Mouse (Mus musculus) embryonic facial prominence, embryonic 15.5 days (tissue): ENCODE measurements around the gene Acp1. TPM values are rescaled to one million over a fixed set of nuclear protein-coding genes. Genes with fewer than 3 reads are reported as not detected.
A peak's percentile ranks its signal among the peaks of the same experiment; 100 is the strongest.

Experiments
- ATAC-seq: fragments of 200-750 bp; cut with Nextera tagmentation; 2 replicates; pipeline ENCODE4 v1.8.0; 2017; ENCODE audit warnings: low read depth, moderate TSS enrichment; ENCODE audit not compliant: insufficient number of reproducible peaks, low FRiP score, low TSS enrichment
- H3K27ac ChIP-seq: fragments of 300-500 bp; sonication (generic); replicated peaks from 2 replicates; pipeline ENCODE4 v1.5.1; 2015; ENCODE audit warnings: mild to moderate bottlenecking, inconsistent platforms
- H3K27me3 ChIP-seq: fragments of 300-500 bp; sonication (generic); 2 replicates; pipeline ENCODE4 v1.6.1; 2015; ENCODE audit warnings: inconsistent platforms
- H3K36me3 ChIP-seq: fragments of 300-500 bp; sonication (generic); 2 replicates; pipeline ENCODE4 v1.6.1; 2015; ENCODE audit warnings: mild to moderate bottlenecking, inconsistent platforms
- H3K4me1 ChIP-seq: fragments of 300-500 bp; sonication (generic); 2 replicates; pipeline ENCODE4 v1.6.1; 2015; ENCODE audit warnings: inconsistent platforms
- H3K4me2 ChIP-seq: fragments of 300-500 bp; sonication (generic); replicated peaks from 2 replicates; pipeline ENCODE4 v1.6.1; 2015; ENCODE audit warnings: mild to moderate bottlenecking, inconsistent platforms
- H3K4me3 ChIP-seq: fragments of 300-500 bp; sonication (generic); replicated peaks from 2 replicates; pipeline ENCODE4 v1.5.1; 2015; ENCODE audit warnings: mild to moderate bottlenecking, inconsistent platforms
- H3K9ac ChIP-seq: fragments of 300-500 bp; sonication (generic); 2 replicates; pipeline ENCODE4 v1.6.1; 2015; ENCODE audit warnings: inconsistent platforms
- H3K9me3 ChIP-seq: fragments of 300-500 bp; sonication (generic); replicated peaks from 2 replicates; pipeline ENCODE4 v1.6.1; 2016; ENCODE audit warnings: inconsistent platforms
- WGBS: fragments of 180-500 bp; shearing (Covaris S2); methylation state at CpG from one replicate; pipeline ENCODE4 v1.1.7; 2015; 5-methylcytosine and 5-hydroxymethylcytosine counted together
- polyA plus RNA-seq: library from polyadenylated mRNA; unstranded; fragments of >200 nt; fragmentation: Nextera tagmentation; extraction: Ambion mirVana; gene quantifications from 2 replicates; pipeline ENCODE4 v1.2.1, GENCODE M21; 2015

Gene Acp1
- 127 and 139 TPM in 2 replicates for polyA plus RNA-seq

GRCm38 (mm10) chr12:30911261-30912047 is at the start of gene Acp1, which contains the start of gene Sh3yl1:
TSS of gene Acp1 (minus strand) at chr12:30911589.
TSS of gene Sh3yl1 (plus strand) at chr12:30911668.
- Histone ChIP-seq H3K27me3 (no peaks in the 10 kb centered on the region), H3K9me3 (no peaks in the 10 kb centered on the region), H3K36me3 (no peaks in the 10 kb centered on the region), H3K4me1 (peaks cover 16% of the 10 kb centered on the region), H3K27ac (peak within 1 kb of the TSS; percentile 45), H3K4me3 (peak within 1 kb of the TSS; percentile 67), H3K9ac (peak within 1 kb of the TSS; percentile 77), H3K4me2 (peak within 1 kb of the TSS; percentile 87)
- under 1% methylated on average over 52 of the region's 52 CpGs for WGBS
- peak; percentile 99 for ATAC-seq

- Histone ChIP-seq H3K4me3 (no peak overlapping the region), H3K27ac (no peak overlapping the region), H3K9me3 (no peaks in the 10 kb centered on the region), H3K4me2 (no peak overlapping the region), H3K27me3 (no peaks in the 10 kb centered on the region), H3K9ac (no peak overlapping the region), H3K4me1 (no peaks in the 10 kb centered on the region), H3K36me3 (no peaks in the 10 kb centered on the region)
- 39% methylated on average over 3 of the region's 3 CpGs for WGBS
- ATAC-seq = no peak
Measured at GRCm38 (mm10) chr12:30944197-30944596, 32.8 kb upstream of the Acp1 start.

GRCm38 (mm10) chr12:30943057-30943986 is 31.9 kb upstream of the Acp1 start:
- no peaks in the 10 kb centered on the region for H3K36me3 ChIP-seq
- H3K4me2 ChIP-seq = no peak overlapping the region
- H3K9ac ChIP-seq = no peak overlapping the region
- H3K9me3 ChIP-seq = no peaks in the 10 kb centered on the region
- no peak overlapping the region for H3K4me3 ChIP-seq
- no peaks in the 10 kb centered on the region for H3K4me1 ChIP-seq
- H3K27ac ChIP-seq = no peak overlapping the region
- ATAC-seq = no peak
- no peaks in the 10 kb centered on the region for H3K27me3 ChIP-seq
- 82% methylated on average over 14 of the region's 14 CpGs for WGBS

DNA sequence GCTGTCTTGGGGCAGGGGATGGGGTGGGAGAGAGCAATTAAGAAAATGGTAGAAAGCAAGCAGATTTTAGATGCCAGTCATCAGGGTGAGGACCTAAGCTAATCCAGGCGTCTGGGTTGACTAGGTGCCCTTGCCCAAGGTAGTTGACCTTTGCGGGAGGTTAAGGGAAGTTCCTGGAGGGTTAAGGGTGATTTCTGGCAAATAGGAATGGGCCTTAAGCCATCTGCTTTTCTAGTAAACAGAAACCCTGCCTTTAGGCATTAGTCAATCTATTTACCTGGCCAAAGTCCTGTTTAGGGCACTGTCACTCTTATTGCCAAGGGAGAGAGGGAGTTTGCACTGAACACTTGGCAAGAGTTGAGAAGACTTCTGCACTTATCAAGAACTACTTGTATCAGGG is 25.5 kb upstream of the Acp1 start:
- Histone ChIP-seq H3K27ac (no peak overlapping the region), H3K27me3 (no peaks in the 10 kb centered on the region), H3K9ac (no peak overlapping the region), H3K36me3 (no peaks in the 10 kb centered on the region), H3K4me1 (no peaks in the 10 kb centered on the region), H3K4me3 (no peak overlapping the region), H3K4me2 (no peak overlapping the region), H3K9me3 (no peaks in the 10 kb centered on the region)
- no peak for ATAC-seq
- 63% methylated on average over 2 of the region's 2 CpGs for WGBS

DNA sequence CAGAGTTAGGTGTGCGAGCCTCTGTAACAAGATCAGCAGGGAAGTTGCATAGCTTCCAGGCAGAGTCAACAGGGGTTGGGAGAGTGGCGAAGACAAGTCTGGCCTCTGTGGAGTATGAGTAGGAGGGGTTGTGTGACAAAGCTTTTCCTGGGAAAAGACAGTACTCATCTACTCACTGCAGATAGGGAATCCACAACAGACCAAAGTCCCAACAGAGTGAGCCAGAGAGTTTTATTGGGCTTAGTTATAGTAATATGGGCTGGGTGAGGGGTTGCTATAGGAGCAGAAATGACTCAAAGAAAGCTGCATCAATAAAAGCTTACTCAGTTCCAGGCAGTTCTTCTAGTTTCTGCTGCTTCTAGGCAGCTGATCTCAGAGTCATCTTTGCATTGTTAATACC is 21.9 kb upstream of the Acp1 start:
- H3K9me3 ChIP-seq = no peaks in the 10 kb centered on the region
- H3K4me3 ChIP-seq = no peak overlapping the region
- no peak overlapping the region for H3K9ac ChIP-seq
- no peak for ATAC-seq
- H3K36me3 ChIP-seq = no peaks in the 10 kb centered on the region
- no peaks in the 10 kb centered on the region for H3K4me1 ChIP-seq
- WGBS = 78% methylated on average over 2 of the region's 2 CpGs
- no peak overlapping the region for H3K4me2 ChIP-seq
- no peak overlapping the region for H3K27ac ChIP-seq
- no peaks in the 10 kb centered on the region for H3K27me3 ChIP-seq

- Histone ChIP-seq H3K27me3 (no peaks in the 10 kb centered on the region), H3K36me3 (no peaks in the 10 kb centered on the region), H3K4me2 (no peak overlapping the region), H3K9me3 (no peaks in the 10 kb centered on the region), H3K4me1 (no peaks in the 10 kb centered on the region), H3K4me3 (no peak overlapping the region), H3K9ac (no peak overlapping the region), H3K27ac (no peak overlapping the region)
- no peak for ATAC-seq
- 84% methylated on average over 6 of the region's 6 CpGs for WGBS
Measured at GRCm38 (mm10) chr12:30928182-30928581, 16.8 kb upstream of the Acp1 start.

DNA sequence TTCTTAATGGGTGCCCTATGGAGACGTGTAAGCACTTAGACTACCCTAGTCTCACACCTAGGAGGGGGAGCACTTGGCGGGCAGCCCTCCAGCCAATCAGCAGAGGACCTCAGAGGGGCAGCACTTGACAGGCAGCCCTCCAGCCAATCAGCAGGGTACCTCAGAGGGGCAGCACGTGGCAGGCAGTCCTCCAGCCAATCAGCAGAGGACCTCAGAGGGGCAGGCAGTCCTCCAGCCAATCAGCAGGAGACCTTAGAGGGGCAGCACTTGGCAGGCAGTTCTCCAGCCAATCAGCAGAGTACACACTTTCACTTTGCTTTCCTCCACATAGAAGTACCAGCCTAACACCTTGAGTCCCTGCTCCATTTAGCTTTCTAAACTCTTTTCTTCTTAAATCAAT is 11.0 kb upstream of the Acp1 start:
- Histone ChIP-seq H3K4me2 (no peak overlapping the region), H3K9ac (no peak overlapping the region), H3K9me3 (no peaks in the 10 kb centered on the region), H3K27me3 (no peaks in the 10 kb centered on the region), H3K4me1 (no peaks in the 10 kb centered on the region), H3K36me3 (no peaks in the 10 kb centered on the region), H3K27ac (no peak overlapping the region), H3K4me3 (no peak overlapping the region)
- WGBS = 82% methylated on average over 3 of the region's 3 CpGs
- no peak for ATAC-seq

- 59% methylated on average over 3 of the region's 3 CpGs for WGBS
- H3K36me3 ChIP-seq = no peaks in the 10 kb centered on the region
- no peaks in the 10 kb centered on the region for H3K27me3 ChIP-seq
- ATAC-seq = no peak
- peaks cover 16% of the 10 kb centered on the region for H3K4me1 ChIP-seq
- H3K4me3 ChIP-seq = peak overlapping the region; percentile 67
- no peak overlapping the region for H3K27ac ChIP-seq
- H3K9ac ChIP-seq = no peak overlapping the region
- H3K4me2 ChIP-seq = peak overlapping the region; percentile 87
- H3K9me3 ChIP-seq = no peaks in the 10 kb centered on the region
Measured at GRCm38 (mm10) chr12:30912840-30913239, 1.5 kb upstream of the Acp1 start.

DNA sequence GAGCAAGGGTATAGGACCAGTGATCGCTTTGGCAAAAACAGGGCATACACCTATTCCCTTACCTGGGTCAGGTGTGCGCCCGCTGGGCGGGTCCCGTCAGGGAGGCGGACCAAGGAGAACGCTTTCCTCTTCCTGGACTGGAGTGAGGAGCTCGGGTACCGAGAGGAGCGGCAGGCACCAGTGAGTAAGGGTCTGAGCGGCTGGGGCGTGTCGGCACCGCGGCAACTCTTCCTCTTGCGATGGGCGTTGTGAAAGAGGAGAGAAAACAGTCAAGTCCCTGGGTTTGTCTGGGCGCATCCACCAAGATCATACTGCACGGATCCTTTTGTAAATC is 626 bp upstream of the Acp1 start:
- H3K4me3 ChIP-seq = peak overlapping the region; percentile 67
- H3K4me1 ChIP-seq = peaks cover 16% of the 10 kb centered on the region
- WGBS = under 1% methylated on average over 19 of the region's 19 CpGs
- peak overlapping the region; percentile 77 for H3K9ac ChIP-seq
- H3K27me3 ChIP-seq = no peaks in the 10 kb centered on the region
- H3K4me2 ChIP-seq = peak overlapping the region; percentile 87
- ATAC-seq = peak; percentile 61; the same call in 1 of the 2 replicates
- H3K27ac ChIP-seq = peak overlapping the region; percentile 45; the same call in 1 of the 2 replicates
- H3K36me3 ChIP-seq = no peaks in the 10 kb centered on the region
- H3K9me3 ChIP-seq = no peaks in the 10 kb centered on the region

- peak overlapping the region; percentile 87 for H3K4me2 ChIP-seq
- peaks cover 16% of the 10 kb centered on the region for H3K4me1 ChIP-seq
- peak overlapping the region; percentile 40 for H3K27ac ChIP-seq
- 16% methylated on average over 8 of the region's 8 CpGs for WGBS
- H3K4me3 ChIP-seq = peak overlapping the region; percentile 67
- no peaks in the 10 kb centered on the region for H3K27me3 ChIP-seq
- H3K36me3 ChIP-seq = no peaks in the 10 kb centered on the region
- 0 out of 2 replicates have a peak, but pooled peaks have one; percentile 2 for ATAC-seq
- peak overlapping the region; percentile 77 for H3K9ac ChIP-seq
- H3K9me3 ChIP-seq = no peaks in the 10 kb centered on the region
Measured at GRCm38 (mm10) chr12:30910860-30911259, 529 bp downstream of the Acp1 start.

DNA sequence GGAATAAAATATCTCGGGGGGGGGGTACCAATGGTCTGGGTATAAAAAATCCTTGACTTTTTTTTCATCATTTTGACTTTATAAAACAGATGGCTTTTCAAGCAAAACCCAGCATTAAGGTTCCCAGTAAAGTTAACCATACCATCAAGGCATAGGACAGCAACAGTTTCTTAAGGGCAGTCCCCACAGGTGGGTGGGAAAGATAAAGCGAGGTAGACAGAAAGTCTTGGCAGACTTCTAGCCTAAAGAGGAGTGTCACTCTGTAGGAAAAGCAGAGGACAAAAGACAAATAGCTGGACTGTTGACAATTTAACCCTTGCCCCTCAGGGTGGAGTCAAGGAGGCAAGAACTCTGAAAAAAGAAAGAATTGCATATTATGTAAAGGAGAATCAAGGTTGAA is 1.5 kb downstream of the Acp1 start:
- no peak for ATAC-seq
- H3K9me3 ChIP-seq = no peaks in the 10 kb centered on the region
- no peak overlapping the region for H3K27ac ChIP-seq
- 86% methylated on average over 2 of the region's 2 CpGs for WGBS
- no peaks in the 10 kb centered on the region for H3K27me3 ChIP-seq
- no peak overlapping the region for H3K9ac ChIP-seq
- no peak overlapping the region; the same call in 1 of the 2 replicates for H3K4me2 ChIP-seq
- H3K4me3 ChIP-seq = no peak overlapping the region
- peaks cover 16% of the 10 kb centered on the region for H3K4me1 ChIP-seq
- no peaks in the 10 kb centered on the region for H3K36me3 ChIP-seq
